Mouse (Mus musculus) left cerebral cortex, adult 2 months (tissue): Measurements from ENCODE around the gene Arhgef18. TPM values are rescaled to one million over a fixed set of nuclear protein-coding genes. Genes with fewer than 3 reads are reported as not detected.

ENCODE experiments used
- DNase-seq, 2 experiments: peaks; one replicate each; pipeline ENCODE4 v3.0.0; 2021 to 2022; ENCODE audit warnings: low spot score in 2 of 2, mixed read lengths in 1 of 2; ENCODE audit errors: extremely low spot score in 1 of 2
- H3K27ac ChIP-seq: fragments of 200-600 bp; 2 replicates; pipeline ENCODE4 v1.8.1; 2022
- H3K4me3 ChIP-seq: fragments of 200-600 bp; 2 replicates; pipeline ENCODE4 v1.8.1; 2022
- CTCF ChIP-seq: fragments of 200-600 bp; IDR thresholded peaks from 2 replicates; pipeline ENCODE4 v1.8.1; 2022; ENCODE audit warnings: antibody characterized with exemption, mild to moderate bottlenecking, moderate library complexity
- intact Hi-C: fragments of 180-260 bp; cut with DNase I; formaldehyde crosslinking; loops from one replicate; pipeline ENCODE4 v1.15.1; 2025
- long read RNA-seq, 2 experiments: library from polyadenylated mRNA; stranded (forward); transcript quantifications; one replicate each; pipeline ENCODE4 v2.0.0; 2021; ENCODE audit warnings: borderline mapping rate in 2 of 2
- total RNA-seq, 2 experiments: library from RNA; stranded (reverse); gene quantifications; 2 replicates each; pipeline ENCODE4 v1.2.3; 2021

Gene Arhgef18
- total RNA-seq: 10 to 100 TPM; 47.8 to 49.3 TPM
- long read RNA-seq, experiment 1, full-length matches to known transcripts: 36 of 63 reads
- long read RNA-seq, experiment 1, partial matches to known transcripts: 14 of 63 reads
- long read RNA-seq, experiment 1, other reads (novel, unspliced or antisense): 13 of 63 reads
- long read RNA-seq, experiment 2, full-length matches to known transcripts: 28 of 47 reads
- long read RNA-seq, experiment 2, partial matches to known transcripts: 6 of 47 reads
- long read RNA-seq, experiment 2, other reads (novel, unspliced or antisense): 13 of 47 reads

- peak; percentile 86 to 88 for DNase-seq
- intact Hi-C loops: no loop called here
- no peak; the same call in 1 of the 2 replicates for TF ChIP-seq CTCF
- peak within 1 kb of the TSS; percentile 82 for H3K4me3 ChIP-seq
- peak within 1 kb of the TSS; percentile 79 for H3K27ac ChIP-seq
These were observed at the start of gene Arhgef18 for GRCm38 (mm10) chr8:3392771-3393710. TSS of gene Arhgef18 (plus strand) at chr8:3393006.

GRCm38 (mm10) chr8:3345337-3345736, 47.5 kb upstream of the Arhgef18 start:
- H3K27ac ChIP-seq: no peak overlapping the region
- DNase-seq: no peak
- intact Hi-C loops: no loop called here
- H3K4me3 ChIP-seq: no peak overlapping the region
- TF ChIP-seq CTCF: no peak

GRCm38 (mm10) chr8:3346691-3347413, 46.0 kb upstream of the Arhgef18 start:
- H3K4me3 ChIP-seq: no peak overlapping the region
- no peak for DNase-seq
- no peak overlapping the region for H3K27ac ChIP-seq
- TF ChIP-seq CTCF: no peak
- intact Hi-C loops: no loop called here

- TF ChIP-seq CTCF: no peak
- DNase-seq: peak in 1 of 2 experiments; percentile 15
- intact Hi-C loops: no loop called here
- Histone ChIP-seq H3K27ac (no peak overlapping the region), H3K4me3 (no peak overlapping the region)
These were observed 44.5 kb upstream of the Arhgef18 start for GRCm38 (mm10) chr8:3348142-3348823.

GRCm38 (mm10) chr8:3350747-3351146, 42.1 kb upstream of the Arhgef18 start:
- Histone ChIP-seq H3K4me3 (no peak overlapping the region), H3K27ac (no peak overlapping the region)
- no peak for TF ChIP-seq CTCF
- no peak for DNase-seq
- intact Hi-C loops: loop anchor here (10.0 kb wide), 1 partner anchor 324 kb away; the partner anchor contains the start of genes Fcor and Trappc5

- intact Hi-C loops: loop anchor here (10.0 kb wide), 1 partner anchor 322 kb away; the partner anchor contains the start of genes Fcor and Trappc5
- no peak overlapping the region for H3K27ac ChIP-seq
- TF ChIP-seq CTCF: no peak
- no peak for DNase-seq
- no peak overlapping the region for H3K4me3 ChIP-seq
These were observed 40.1 kb upstream of the Arhgef18 start for GRCm38 (mm10) chr8:3352715-3353114.

GRCm38 (mm10) chr8:3353189-3353810, 39.5 kb upstream of the Arhgef18 start, which contains the start of gene A430078G23Rik:
TSS of gene A430078G23Rik (plus strand) at chr8:3353415.
- no peak within 1 kb of the TSS for H3K27ac ChIP-seq
- intact Hi-C loops: loop anchor here (10.0 kb wide), 1 partner anchor 322 kb away; the partner anchor contains the start of genes Fcor and Trappc5
- H3K4me3 ChIP-seq: no peak within 1 kb of the TSS
- no peak for TF ChIP-seq CTCF
- DNase-seq: no peak

GRCm38 (mm10) chr8:3353811-3354442, 38.9 kb upstream of the Arhgef18 start:
- TF ChIP-seq CTCF: no peak
- no peak overlapping the region for H3K27ac ChIP-seq
- H3K4me3 ChIP-seq: no peak overlapping the region
- no peak for DNase-seq
- intact Hi-C loops: loop anchor here (10.0 kb wide), 1 partner anchor 321 kb away; the partner anchor contains the start of genes Fcor and Trappc5

GRCm38 (mm10) chr8:3354443-3354812, 38.4 kb upstream of the Arhgef18 start:
- intact Hi-C loops: loop anchor here (10.0 kb wide), 1 partner anchor 320 kb away; the partner anchor contains the start of genes Fcor and Trappc5
- DNase-seq: no peak
- Histone ChIP-seq H3K27ac (no peak overlapping the region), H3K4me3 (no peak overlapping the region)
- TF ChIP-seq CTCF: no peak

GRCm38 (mm10) chr8:3355586-3355985, 37.2 kb upstream of the Arhgef18 start:
- intact Hi-C loops: loop anchor here (10.0 kb wide), 1 partner anchor 319 kb away; the partner anchor contains the start of genes Fcor and Trappc5
- DNase-seq: no peak
- Histone ChIP-seq H3K4me3 (no peak overlapping the region), H3K27ac (no peak overlapping the region)
- no peak; the same call in 1 of the 2 replicates for TF ChIP-seq CTCF
